ENCODE assay signal across 40 mouse cellular contexts in the genomic region with DNA sequence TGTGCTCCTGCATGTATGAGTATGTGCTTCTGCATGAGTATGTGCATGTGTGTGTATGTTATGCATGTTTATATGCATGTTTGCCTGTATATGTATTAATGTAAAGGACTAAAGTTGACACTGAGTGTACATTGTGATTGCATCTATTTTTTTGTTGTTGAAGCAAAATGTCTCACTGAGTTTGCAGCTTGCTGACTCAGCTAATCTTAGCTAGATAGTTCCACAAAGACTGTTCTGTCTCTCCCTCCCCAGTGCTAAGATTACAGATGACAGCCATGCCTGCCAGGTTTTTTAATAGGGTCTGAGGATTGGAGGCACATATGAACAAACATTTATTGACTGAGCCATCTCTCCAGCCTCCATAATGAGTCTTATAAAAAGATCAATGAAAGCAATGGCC. TPM values are rescaled to one million over a fixed set of nuclear protein-coding genes. Genes with fewer than 3 reads are reported as not detected.
"Had no signal": no experiment of that assay in that cellular context is flagged by ENCODE, and none has a peak within 500 bp of the region (broad histone marks: within the 10 kb centered on the region; RNA-seq: fewer than 3 reads in every experiment).

No protein-coding gene starts in this region.

- H3K27me3 ChIP-seq: heart, embryonic 12.5 days; heart, embryonic 13.5 days; heart, embryonic 15.5 days; hindbrain, embryonic 12.5 days; hindbrain, embryonic 13.5 days; hindbrain, embryonic 15.5 days; intestine, embryonic 15.5 days; kidney, embryonic 15.5 days had no signal

- H3K4me3 ChIP-seq: heart, embryonic 12.5 days; heart, embryonic 13.5 days; heart, embryonic 15.5 days; hindbrain, embryonic 10.5 days; hindbrain, embryonic 12.5 days; hindbrain, embryonic 13.5 days; hindbrain, embryonic 15.5 days; intestine, embryonic 15.5 days; kidney, embryonic 15.5 days; layer of hippocampus, adult 2 months; left cerebral cortex, adult 2 months had no signal

- H3K9ac ChIP-seq: heart, embryonic 12.5 days; heart, embryonic 13.5 days; heart, embryonic 15.5 days; hindbrain, embryonic 12.5 days; hindbrain, embryonic 13.5 days; hindbrain, embryonic 14.5 days; hindbrain, embryonic 15.5 days; intestine, embryonic 15.5 days; kidney, embryonic 15.5 days had no signal

- H3K4me2 ChIP-seq: heart, embryonic 11.5 days; heart, embryonic 12.5 days; heart, embryonic 13.5 days; heart, embryonic 15.5 days; hindbrain, embryonic 12.5 days; hindbrain, embryonic 13.5 days; hindbrain, embryonic 14.5 days; hindbrain, embryonic 15.5 days; intestine, embryonic 15.5 days; kidney, embryonic 15.5 days had no signal

- H3K9me3 ChIP-seq: heart, embryonic 12.5 days; heart, embryonic 13.5 days; heart, embryonic 15.5 days; hindbrain, embryonic 12.5 days; hindbrain, embryonic 15.5 days; intestine, embryonic 15.5 days; kidney, embryonic 15.5 days had no signal

- DNase-seq: heart, postnatal 10 days; heart, postnatal 14 days; heart, postnatal 36 days; heart, postnatal 4 days; kidney, adult 11 months; kidney, adult 18-20 months; kidney, adult 2 months; kidney, adult 8-10 months; kidney, adult 9 months; kidney, postnatal 10 days; kidney, postnatal 14 days; kidney, postnatal 25 days; kidney, postnatal 36 days; kidney, postnatal 4 days; layer of hippocampus, adult 9-11 months; layer of hippocampus, postnatal 36 days had no signal

- H3K36me3 ChIP-seq: heart, embryonic 12.5 days; heart, embryonic 13.5 days; heart, embryonic 15.5 days; hindbrain, embryonic 10.5 days; hindbrain, embryonic 12.5 days; hindbrain, embryonic 13.5 days; hindbrain, embryonic 15.5 days; intestine, embryonic 15.5 days; kidney, embryonic 15.5 days had no signal

- ATAC-seq: hindbrain, embryonic 16.5 days; hindbrain, postnatal 0 days; inflammation-experienced regulatory T-cells, adult 6 months; intestine, embryonic 15.5 days; intestine, embryonic 16.5 days; intestine, postnatal 0 days had no signal

- H3K27ac ChIP-seq: heart, embryonic 13.5 days; heart, embryonic 15.5 days; hindbrain, embryonic 10.5 days; hindbrain, embryonic 12.5 days; hindbrain, embryonic 13.5 days; hindbrain, embryonic 14.5 days; hindbrain, embryonic 15.5 days; hindbrain, postnatal 0 days; intestine, embryonic 15.5 days; kidney, embryonic 15.5 days; kidney, postnatal 0 days; layer of hippocampus, adult 2 months; left cerebral cortex, adult 2 months had no signal

- H3K4me1 ChIP-seq: heart, embryonic 12.5 days; heart, embryonic 13.5 days; heart, embryonic 15.5 days; hindbrain, embryonic 10.5 days; hindbrain, embryonic 12.5 days; hindbrain, embryonic 13.5 days; hindbrain, embryonic 15.5 days; intestine, embryonic 15.5 days; kidney, embryonic 15.5 days had no signal

RNA-seq across cellular contexts. Expression of a gene that starts 35.0 kb away (rescaled TPM):
- total RNA-seq: hindbrain, postnatal 0 days had no signal
- polyA plus RNA-seq: heart, embryonic 11.5 days; heart, embryonic 12.5 days; heart, embryonic 13.5 days; heart, embryonic 14.5 days; heart, embryonic 15.5 days; heart, postnatal 0 days; hindbrain, embryonic 11.5 days; hindbrain, embryonic 13.5 days; hindbrain, embryonic 14.5 days; intestine, embryonic 14.5 days; intestine, embryonic 16.5 days; intestine, postnatal 0 days; kidney, embryonic 16.5 days; kidney, postnatal 0 days had no signal
